Mouse (Mus musculus): ENCODE results near the gene Ankrd11. TPM values are rescaled to one million over a fixed set of nuclear protein-coding genes. Genes with fewer than 3 reads are reported as not detected.

Ankrd11 gene
- polyA plus RNA-seq, 1 experiment: 41.9 TPM

DNA sequence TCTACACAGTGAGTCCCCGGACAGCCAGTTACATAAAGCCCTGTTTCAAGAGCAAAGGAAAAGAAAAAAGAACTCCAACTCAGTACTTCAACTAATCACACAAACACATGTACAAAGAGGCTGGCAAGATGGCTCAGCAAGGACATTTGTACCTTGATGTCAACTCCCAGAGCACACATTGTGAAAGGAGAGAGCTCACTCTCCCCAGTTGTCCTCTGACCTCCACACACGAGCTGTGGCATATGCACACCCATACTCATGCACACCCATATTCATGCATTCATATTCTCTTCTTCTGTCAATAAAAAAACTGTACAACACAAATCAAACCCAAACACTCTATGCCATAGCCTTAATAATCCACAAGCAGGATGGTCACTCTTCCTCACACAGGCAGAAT lies 21.2 kb downstream of the Ankrd11 start:
- Histone ChIP-seq H3K4me1 (ENCODE audit: control insufficient read depth, insufficient read depth, low read length) (no peaks in the 10 kb centered on the region; the same call in 1 of the 2 replicates), H3K27me3 (ENCODE audit: control insufficient read depth, insufficient read depth, low read length) (no peaks in the 10 kb centered on the region), H3K36me3 (ENCODE audit: control insufficient read depth, insufficient read depth, low read length) (no peaks in the 10 kb centered on the region), H3K27ac (ENCODE audit: control insufficient read depth, insufficient read depth, low read depth, low read length) (no peak overlapping the region), H3K4me3 (ENCODE audit: control insufficient read depth, low read depth, low read length) (no peak overlapping the region)
- no peak for TF ChIP-seq CTCF (IDR thresholded peaks at IDR 0.05; ENCODE audit: control insufficient read depth, insufficient read depth, insufficient replicate concordance, low read depth, low read length)
- no peak for TF ChIP-seq POLR2A (IDR thresholded peaks at IDR 0.05; ENCODE audit: control insufficient read depth, low read depth, low read length)

GRCm38 (mm10) chr8:123020084-123020483 lies 22.0 kb downstream of the Ankrd11 start:
- Histone ChIP-seq H3K36me3 (ENCODE audit: control insufficient read depth, insufficient read depth, low read length) (no peaks in the 10 kb centered on the region), H3K27ac (ENCODE audit: control insufficient read depth, insufficient read depth, low read depth, low read length) (no peak overlapping the region), H3K4me1 (ENCODE audit: control insufficient read depth, insufficient read depth, low read length) (no peaks in the 10 kb centered on the region; the same call in 1 of the 2 replicates), H3K4me3 (ENCODE audit: control insufficient read depth, low read depth, low read length) (no peak overlapping the region), H3K27me3 (ENCODE audit: control insufficient read depth, insufficient read depth, low read length) (no peaks in the 10 kb centered on the region)
- no peak for TF ChIP-seq CTCF (IDR thresholded peaks at IDR 0.05; ENCODE audit: control insufficient read depth, insufficient read depth, insufficient replicate concordance, low read depth, low read length)
- TF ChIP-seq POLR2A (IDR thresholded peaks at IDR 0.05; ENCODE audit: control insufficient read depth, low read depth, low read length): no peak

- TF ChIP-seq CTCF (IDR thresholded peaks at IDR 0.05; ENCODE audit: control insufficient read depth, insufficient read depth, insufficient replicate concordance, low read depth, low read length): no peak
- no peak for TF ChIP-seq POLR2A (IDR thresholded peaks at IDR 0.05; ENCODE audit: control insufficient read depth, low read depth, low read length)
- no peaks in the 10 kb centered on the region for H3K36me3 ChIP-seq (ENCODE audit: control insufficient read depth, insufficient read depth, low read length)
- H3K27me3 ChIP-seq (ENCODE audit: control insufficient read depth, insufficient read depth, low read length): no peaks in the 10 kb centered on the region
- H3K4me3 ChIP-seq (ENCODE audit: control insufficient read depth, low read depth, low read length): no peak overlapping the region
- H3K4me1 ChIP-seq (ENCODE audit: control insufficient read depth, insufficient read depth, low read length): no peaks in the 10 kb centered on the region; the same call in 1 of the 2 replicates
- no peak overlapping the region for H3K27ac ChIP-seq (ENCODE audit: control insufficient read depth, insufficient read depth, low read depth, low read length)
Observed at GRCm38 (mm10) chr8:123018484-123019164, 23.5 kb downstream of the Ankrd11 start.

DNA sequence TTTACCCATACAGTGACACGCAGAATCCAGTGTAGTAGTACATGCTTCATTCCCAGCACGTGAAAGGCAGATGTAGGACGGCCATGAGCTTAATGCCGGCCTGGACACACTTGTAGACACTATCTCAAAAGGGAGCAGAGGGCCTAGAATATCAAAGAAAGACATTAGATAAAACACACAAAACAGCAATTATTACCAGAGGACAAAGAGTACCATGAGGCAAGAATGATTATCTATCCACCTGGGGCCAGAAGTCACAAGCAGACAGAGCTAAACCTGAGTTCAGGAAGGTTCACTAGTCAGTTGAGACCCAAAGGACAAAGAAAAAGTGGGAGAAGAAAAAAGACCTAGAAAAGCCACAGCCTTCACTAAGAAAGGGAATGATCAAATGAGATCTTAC lies 24.9 kb downstream of the Ankrd11 start:
- H3K4me1 ChIP-seq (ENCODE audit: control insufficient read depth, insufficient read depth, low read length): no peaks in the 10 kb centered on the region; the same call in 1 of the 2 replicates
- H3K36me3 ChIP-seq (ENCODE audit: control insufficient read depth, insufficient read depth, low read length): no peaks in the 10 kb centered on the region
- H3K27me3 ChIP-seq (ENCODE audit: control insufficient read depth, insufficient read depth, low read length): no peaks in the 10 kb centered on the region
- TF ChIP-seq POLR2A (IDR thresholded peaks at IDR 0.05; ENCODE audit: control insufficient read depth, low read depth, low read length) (no peak), CTCF (IDR thresholded peaks at IDR 0.05; ENCODE audit: control insufficient read depth, insufficient read depth, insufficient replicate concordance, low read depth, low read length) (no peak)
- no peak overlapping the region for H3K4me3 ChIP-seq (ENCODE audit: control insufficient read depth, low read depth, low read length)
- H3K27ac ChIP-seq (ENCODE audit: control insufficient read depth, insufficient read depth, low read depth, low read length): no peak overlapping the region

DNA sequence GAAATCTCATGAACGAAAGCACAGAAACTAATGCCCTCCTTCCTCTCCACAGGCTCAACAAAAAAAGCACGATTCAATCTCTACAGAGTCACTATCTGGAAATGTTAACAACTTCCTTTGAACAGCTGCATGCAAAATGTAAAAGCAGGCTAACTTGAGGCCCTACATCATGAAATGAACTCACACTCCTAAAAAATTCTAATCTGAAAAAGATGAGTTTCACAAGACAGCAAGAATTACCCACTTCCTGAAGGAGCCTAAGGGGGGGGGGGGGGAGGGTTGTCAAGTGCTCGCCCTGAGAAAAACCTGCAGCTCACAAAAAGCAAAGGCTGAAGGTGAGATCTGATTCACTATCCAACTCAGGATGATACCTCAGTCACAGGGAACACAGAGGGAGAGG lies 27.0 kb downstream of the Ankrd11 start:
- Histone ChIP-seq H3K4me1 (ENCODE audit: control insufficient read depth, insufficient read depth, low read length) (no peaks in the 10 kb centered on the region; the same call in 1 of the 2 replicates), H3K36me3 (ENCODE audit: control insufficient read depth, insufficient read depth, low read length) (no peaks in the 10 kb centered on the region)
- TF ChIP-seq CTCF (IDR thresholded peaks at IDR 0.05; ENCODE audit: control insufficient read depth, insufficient read depth, insufficient replicate concordance, low read depth, low read length) (no peak), POLR2A (IDR thresholded peaks at IDR 0.05; ENCODE audit: control insufficient read depth, low read depth, low read length) (no peak)

GRCm38 (mm10) chr8:123014429-123014828 lies 27.6 kb downstream of the Ankrd11 start:
- Histone ChIP-seq H3K4me1 (ENCODE audit: control insufficient read depth, insufficient read depth, low read length) (no peaks in the 10 kb centered on the region; the same call in 1 of the 2 replicates), H3K27me3 (ENCODE audit: control insufficient read depth, insufficient read depth, low read length) (no peaks in the 10 kb centered on the region)
- TF ChIP-seq CTCF (IDR thresholded peaks at IDR 0.05; ENCODE audit: control insufficient read depth, insufficient read depth, insufficient replicate concordance, low read depth, low read length) (no peak), POLR2A (IDR thresholded peaks at IDR 0.05; ENCODE audit: control insufficient read depth, low read depth, low read length) (no peak)

More for the DNA sequence above, 27.0 kb downstream of the Ankrd11 start:
- no peaks in the 10 kb centered on the region for H3K27me3 ChIP-seq (ENCODE audit: control insufficient read depth, insufficient read depth, low read length)
- H3K27ac ChIP-seq (ENCODE audit: control insufficient read depth, insufficient read depth, low read depth, low read length): no peak overlapping the region
- no peak overlapping the region for H3K4me3 ChIP-seq (ENCODE audit: control insufficient read depth, low read depth, low read length)

GRCm38 (mm10) chr8:123011321-123011720 lies 30.8 kb downstream of the Ankrd11 start:
- H3K27ac ChIP-seq (ENCODE audit: control insufficient read depth, insufficient read depth, low read depth, low read length): no peak overlapping the region
- H3K4me1 ChIP-seq (ENCODE audit: control insufficient read depth, insufficient read depth, low read length): no peaks in the 10 kb centered on the region
- TF ChIP-seq POLR2A (IDR thresholded peaks at IDR 0.05; ENCODE audit: control insufficient read depth, low read depth, low read length): no peak
- TF ChIP-seq CTCF (IDR thresholded peaks at IDR 0.05; ENCODE audit: control insufficient read depth, insufficient read depth, insufficient replicate concordance, low read depth, low read length): no peak
- no peak overlapping the region for H3K4me3 ChIP-seq (ENCODE audit: control insufficient read depth, low read depth, low read length)
- no peaks in the 10 kb centered on the region for H3K36me3 ChIP-seq (ENCODE audit: control insufficient read depth, insufficient read depth, low read length)
- H3K27me3 ChIP-seq (ENCODE audit: control insufficient read depth, insufficient read depth, low read length): no peaks in the 10 kb centered on the region

More at GRCm38 (mm10) chr8:123014429-123014828, 27.6 kb downstream of the Ankrd11 start:
- Histone ChIP-seq H3K4me3 (ENCODE audit: control insufficient read depth, low read depth, low read length) (no peak overlapping the region), H3K27ac (ENCODE audit: control insufficient read depth, insufficient read depth, low read depth, low read length) (no peak overlapping the region), H3K36me3 (ENCODE audit: control insufficient read depth, insufficient read depth, low read length) (no peaks in the 10 kb centered on the region)
